Mouse (Mus musculus): ENCODE data around the gene Gm49333. TPM values are rescaled to one million over a fixed set of nuclear protein-coding genes. Genes with fewer than 3 reads are reported as not detected.
"Not testable (repeated sequence)": the region's sequence is repeated elsewhere in the genome, so short reads cannot be mapped to it uniquely, and the experiment has no call there.

Gene Gm49333
- polyA plus RNA-seq, 2 experiments, result 0.04 TPM; not detected in 1

GRCm38 (mm10) chr16:20643911-20644310 is 32.5 kb downstream of the Gm49333 start:
- H3K9me3 ChIP-seq (ENCODE audit: control insufficient read depth, low read length), result no peaks in the 10 kb centered on the region
- no peak overlapping the region for H3K4me2 ChIP-seq (ENCODE audit: low read depth)
- H3K27me3 ChIP-seq (ENCODE audit: control insufficient read depth, insufficient read depth, low read length), result no peaks in the 10 kb centered on the region
- no peak overlapping the region for H3K4me3 ChIP-seq (ENCODE audit: insufficient read depth in 1 of 2, low read depth in 2 of 2, low read length in 2 of 2)
- no peak overlapping the region for H3K27ac ChIP-seq
- TF ChIP-seq CTCF (IDR thresholded peaks at IDR 0.05; ENCODE audit: low read depth), result no peak
- no peak for TF ChIP-seq EP300 (IDR thresholded peaks at IDR 0.05; ENCODE audit: low read depth)
- WGBS (ENCODE audit: insufficient replicate concordance), result 61% methylated on average over 7 of the region's 7 CpGs
- no peaks in the 10 kb centered on the region for H3K4me1 ChIP-seq (replicated peaks; ENCODE audit: control insufficient read depth in 2 of 2, insufficient read depth in 2 of 2, low read length in 1 of 2)
- DNase-seq (ENCODE audit: low read depth in 3 of 3, low spot score in 3 of 3), result no peak
- H3K36me3 ChIP-seq (replicated peaks; ENCODE audit: control insufficient read depth, insufficient read depth, low read depth), result no peaks in the 10 kb centered on the region
- no peak overlapping the region for H3K9ac ChIP-seq (replicated peaks)
- no peak for ATAC-seq (ENCODE audit: insufficient read depth)

GRCm38 (mm10) chr16:20651076-20651946 is 39.9 kb downstream of the Gm49333 start, which contains the start of gene Psmd2:
TSS of gene Psmd2 (plus strand) at chr16:20651652.
- ATAC-seq (ENCODE audit: insufficient read depth) (peak; percentile 97), DNase-seq (ENCODE audit: low read depth in 3 of 3, low spot score in 3 of 3) (peak; percentile 85 to 86 (median 86))
- Histone ChIP-seq H3K4me2 (ENCODE audit: low read depth) (peak within 1 kb of the TSS; percentile 69), H3K9ac (replicated peaks) (peak within 1 kb of the TSS; percentile 82), H3K4me1 (replicated peaks; ENCODE audit: control insufficient read depth in 2 of 2, insufficient read depth in 2 of 2, low read length in 1 of 2) (peaks cover 7% of the 10 kb centered on the region in 2 experiments; a peak in 3 of 4 replicates), H3K36me3 (replicated peaks; ENCODE audit: control insufficient read depth, insufficient read depth, low read depth) (peaks cover 17% of the 10 kb centered on the region), H3K27me3 (ENCODE audit: control insufficient read depth, insufficient read depth, low read length) (no peaks in the 10 kb centered on the region), H3K4me3 (ENCODE audit: insufficient read depth in 1 of 2, low read depth in 2 of 2, low read length in 2 of 2) (peak within 1 kb of the TSS; percentile 80 to 96), H3K27ac (peak within 1 kb of the TSS; percentile 51), H3K9me3 (ENCODE audit: control insufficient read depth, low read length) (no peaks in the 10 kb centered on the region)
- 1% methylated on average over 46 of the region's 46 CpGs for WGBS (ENCODE audit: insufficient replicate concordance)
- TF ChIP-seq EP300 (IDR thresholded peaks at IDR 0.05; ENCODE audit: low read depth), result no peak
- TF ChIP-seq CTCF (IDR thresholded peaks at IDR 0.05; ENCODE audit: low read depth), result peak; percentile 34

- ATAC-seq (ENCODE audit: insufficient read depth), result peak; percentile 39; the same call in 1 of the 2 replicates
- peaks cover 23% of the 10 kb centered on the region for H3K36me3 ChIP-seq (replicated peaks; ENCODE audit: control insufficient read depth, insufficient read depth, low read depth)
- peak overlapping the region; percentile 80 to 96 for H3K4me3 ChIP-seq (ENCODE audit: insufficient read depth in 1 of 2, low read depth in 2 of 2, low read length in 2 of 2)
- peak overlapping the region; percentile 82 for H3K9ac ChIP-seq (replicated peaks)
- no peak for TF ChIP-seq EP300 (IDR thresholded peaks at IDR 0.05; ENCODE audit: low read depth)
- TF ChIP-seq CTCF (IDR thresholded peaks at IDR 0.05; ENCODE audit: low read depth), result no peak
- no peak for DNase-seq (ENCODE audit: low read depth in 3 of 3, low spot score in 3 of 3)
- H3K27me3 ChIP-seq (ENCODE audit: control insufficient read depth, insufficient read depth, low read length), result no peaks in the 10 kb centered on the region
- H3K9me3 ChIP-seq (ENCODE audit: control insufficient read depth, low read length), result no peaks in the 10 kb centered on the region
- peaks cover 7% of the 10 kb centered on the region in 2 experiments; a peak in 3 of 4 replicates for H3K4me1 ChIP-seq (replicated peaks; ENCODE audit: control insufficient read depth in 2 of 2, insufficient read depth in 2 of 2, low read length in 1 of 2)
- no peak overlapping the region; the same call in 1 of the 2 replicates for H3K27ac ChIP-seq
- WGBS (ENCODE audit: insufficient replicate concordance), result 7% methylated on average over 12 of the region's 12 CpGs
- H3K4me2 ChIP-seq (ENCODE audit: low read depth), result peak overlapping the region; percentile 69
Observed at GRCm38 (mm10) chr16:20651947-20652310, 40.5 kb downstream of the Gm49333 start.

- Histone ChIP-seq H3K9me3 (ENCODE audit: control insufficient read depth, low read length) (no peaks in the 10 kb centered on the region), H3K36me3 (replicated peaks; ENCODE audit: control insufficient read depth, insufficient read depth, low read depth) (peaks cover 35% of the 10 kb centered on the region), H3K27ac (no peak overlapping the region), H3K4me3 (ENCODE audit: insufficient read depth in 1 of 2, low read depth in 2 of 2, low read length in 2 of 2) (no peak overlapping the region), H3K4me1 (replicated peaks; ENCODE audit: control insufficient read depth in 2 of 2, insufficient read depth in 2 of 2, low read length in 1 of 2) (peaks cover 7% of the 10 kb centered on the region in 2 experiments; a peak in 3 of 4 replicates), H3K9ac (replicated peaks) (no peak overlapping the region), H3K4me2 (ENCODE audit: low read depth) (peak overlapping the region; percentile 69), H3K27me3 (ENCODE audit: control insufficient read depth, insufficient read depth, low read length) (no peaks in the 10 kb centered on the region)
- DNase-seq (ENCODE audit: low read depth in 3 of 3, low spot score in 3 of 3) (no peak), ATAC-seq (ENCODE audit: insufficient read depth) (no peak)
- WGBS (ENCODE audit: insufficient replicate concordance), result 50% methylated on average over 2 of the region's 2 CpGs
- TF ChIP-seq EP300 (IDR thresholded peaks at IDR 0.05; ENCODE audit: low read depth), result no peak
- no peak for TF ChIP-seq CTCF (IDR thresholded peaks at IDR 0.05; ENCODE audit: low read depth)
Observed at GRCm38 (mm10) chr16:20653315-20653714, 41.9 kb downstream of the Gm49333 start.

- Histone ChIP-seq H3K27me3 (ENCODE audit: control insufficient read depth, insufficient read depth, low read length) (no peaks in the 10 kb centered on the region), H3K27ac (no peak overlapping the region), H3K4me1 (replicated peaks; ENCODE audit: control insufficient read depth in 2 of 2, insufficient read depth in 2 of 2, low read length in 1 of 2) (peaks cover 2 to 4% of the 10 kb centered on the region in 2 experiments; a peak in 2 of 4 replicates), H3K4me3 (ENCODE audit: insufficient read depth in 1 of 2, low read depth in 2 of 2, low read length in 2 of 2) (no peak overlapping the region), H3K9ac (replicated peaks) (no peak overlapping the region), H3K36me3 (replicated peaks; ENCODE audit: control insufficient read depth, insufficient read depth, low read depth) (peaks cover 73% of the 10 kb centered on the region), H3K9me3 (ENCODE audit: control insufficient read depth, low read length) (no peaks in the 10 kb centered on the region), H3K4me2 (ENCODE audit: low read depth) (no peak overlapping the region)
- 75% methylated on average over 4 of the region's 4 CpGs for WGBS (ENCODE audit: insufficient replicate concordance)
- no peak for DNase-seq (ENCODE audit: low read depth in 3 of 3, low spot score in 3 of 3)
- TF ChIP-seq CTCF (IDR thresholded peaks at IDR 0.05; ENCODE audit: low read depth) (no peak), EP300 (IDR thresholded peaks at IDR 0.05; ENCODE audit: low read depth) (no peak)
- no peak for ATAC-seq (ENCODE audit: insufficient read depth)
Observed at GRCm38 (mm10) chr16:20657661-20658060, 46.3 kb downstream of the Gm49333 start.

GRCm38 (mm10) chr16:20668013-20668412 is 56.6 kb downstream of the Gm49333 start, which contains the start of gene Eif4g1:
TSS of gene Eif4g1 (plus strand) at chr16:20668313.
- H3K9me3 ChIP-seq (ENCODE audit: control insufficient read depth, low read length); ATAC-seq (ENCODE audit: insufficient read depth): not testable (repeated sequence)
- 75% methylated on average over 4 of the region's 6 CpGs for WGBS (ENCODE audit: insufficient replicate concordance)

More at GRCm38 (mm10) chr16:20668013-20668412, 56.6 kb downstream of the Gm49333 start, which contains the start of gene Eif4g1:
- not testable (repeated sequence) for H3K9ac ChIP-seq (replicated peaks); H3K4me1 ChIP-seq (replicated peaks; ENCODE audit: control insufficient read depth in 2 of 2, insufficient read depth in 2 of 2, low read length in 1 of 2); H3K4me2 ChIP-seq (ENCODE audit: low read depth); H3K27me3 ChIP-seq (ENCODE audit: control insufficient read depth, insufficient read depth, low read length); DNase-seq (ENCODE audit: low read depth in 3 of 3, low spot score in 3 of 3); H3K4me3 ChIP-seq (ENCODE audit: insufficient read depth in 1 of 2, low read depth in 2 of 2, low read length in 2 of 2); H3K36me3 ChIP-seq (replicated peaks; ENCODE audit: control insufficient read depth, insufficient read depth, low read depth); H3K27ac ChIP-seq

Data from liver, embryonic 14.5 days (tissue).